Mouse (Mus musculus) kidney, embryonic 16.5 days (tissue): Measurements from ENCODE around the gene Clec4g. TPM values are rescaled to one million over a fixed set of nuclear protein-coding genes. Genes with fewer than 3 reads are reported as not detected.

Source experiments
- ATAC-seq: fragments of 200-750 bp; cut with Nextera tagmentation; 2 replicates; pipeline ENCODE4 v1.8.0; 2017; ENCODE audit warnings: moderate TSS enrichment; ENCODE audit not compliant: low FRiP score, low TSS enrichment
- H3K27ac ChIP-seq: fragments of 300-500 bp; sonication (generic); 2 replicates; pipeline ENCODE4 v1.5.1; 2014; ENCODE audit warnings: low read length
- H3K27me3 ChIP-seq: fragments of 300-500 bp; sonication (generic); 2 replicates; pipeline ENCODE4 v1.6.1; 2014; ENCODE audit warnings: low read length, control low read depth, mixed read lengths; ENCODE audit not compliant: insufficient read depth
- H3K36me3 ChIP-seq: fragments of 300-500 bp; sonication (generic); 2 replicates; pipeline ENCODE4 v1.6.1; 2014; ENCODE audit warnings: low read length, control low read depth, mixed read lengths; ENCODE audit not compliant: insufficient read depth
- H3K4me1 ChIP-seq: fragments of 300-500 bp; sonication (generic); 2 replicates; pipeline ENCODE4 v1.6.1; 2014; ENCODE audit warnings: low read length, control low read depth, mixed read lengths; ENCODE audit not compliant: insufficient read depth
- H3K4me2 ChIP-seq: fragments of 300-500 bp; sonication (generic); replicated peaks from 2 replicates; pipeline ENCODE4 v1.6.1; 2014; ENCODE audit warnings: low read depth, low read length
- H3K4me3 ChIP-seq: fragments of 300-500 bp; sonication (generic); 2 replicates; pipeline ENCODE4 v1.5.1; 2014; ENCODE audit warnings: mild to moderate bottlenecking, low read length
- H3K9ac ChIP-seq: fragments of 300-500 bp; sonication (generic); replicated peaks from 2 replicates; pipeline ENCODE4 v1.6.1; 2014; ENCODE audit warnings: low read length
- H3K9me3 ChIP-seq: fragments of 300-500 bp; sonication (generic); 2 replicates; pipeline ENCODE4 v1.6.1; 2016; ENCODE audit warnings: low read length, control low read depth
- WGBS: fragments of 180-500 bp; shearing (Covaris S2); extraction: QIAGEN DNeasy Blood & Tissue Kit; methylation state at CpG from one replicate; pipeline ENCODE4 v1.1.7; 2014; 5-methylcytosine and 5-hydroxymethylcytosine counted together
- polyA plus RNA-seq: library from polyadenylated mRNA; unstranded; fragments of >200 nt; fragmentation: Nextera tagmentation; extraction: Ambion mirVana; gene quantifications from 2 replicates; pipeline ENCODE4 v1.2.1, GENCODE M21; 2015

Gene Clec4g
- polyA plus RNA-seq, 1 experiment from 2014 or later, result 0.41 TPM

- no peaks in the 10 kb centered on the region for H3K4me1 ChIP-seq
- no peak overlapping the region for H3K4me3 ChIP-seq
- H3K9ac ChIP-seq, result no peak overlapping the region
- no peak overlapping the region for H3K4me2 ChIP-seq
- WGBS, result 38% methylated on average over 2 of the region's 2 CpGs
- ATAC-seq, result no peak
- H3K36me3 ChIP-seq, result no peaks in the 10 kb centered on the region
- H3K27ac ChIP-seq, result no peak overlapping the region
- no peaks in the 10 kb centered on the region for H3K9me3 ChIP-seq
- H3K27me3 ChIP-seq, result no peaks in the 10 kb centered on the region
These were observed 8.8 kb downstream of the Clec4g start for GRCm38 (mm10) chr8:3711646-3712045.

- ATAC-seq, result no peak
- 82% methylated on average over 3 of the region's 3 CpGs for WGBS
These were observed 10.1 kb downstream of the Clec4g start for GRCm38 (mm10) chr8:3710312-3710711.

GRCm38 (mm10) chr8:3707611-3708010 is 12.8 kb downstream of the Clec4g start:
- no peaks in the 10 kb centered on the region for H3K4me1 ChIP-seq
- no peak overlapping the region for H3K27ac ChIP-seq
- 68% methylated on average over 7 of the region's 7 CpGs for WGBS
- H3K27me3 ChIP-seq, result no peaks in the 10 kb centered on the region
- H3K9ac ChIP-seq, result no peak overlapping the region
- no peaks in the 10 kb centered on the region for H3K36me3 ChIP-seq
- no peak for ATAC-seq
- H3K4me3 ChIP-seq, result no peak overlapping the region
- no peak overlapping the region for H3K4me2 ChIP-seq
- H3K9me3 ChIP-seq, result no peaks in the 10 kb centered on the region

More at GRCm38 (mm10) chr8:3710312-3710711, 10.1 kb downstream of the Clec4g start:
- Histone ChIP-seq H3K27ac (no peak overlapping the region), H3K9me3 (no peaks in the 10 kb centered on the region), H3K27me3 (no peaks in the 10 kb centered on the region), H3K4me1 (no peaks in the 10 kb centered on the region), H3K36me3 (no peaks in the 10 kb centered on the region), H3K9ac (no peak overlapping the region), H3K4me2 (no peak overlapping the region), H3K4me3 (no peak overlapping the region)

DNA sequence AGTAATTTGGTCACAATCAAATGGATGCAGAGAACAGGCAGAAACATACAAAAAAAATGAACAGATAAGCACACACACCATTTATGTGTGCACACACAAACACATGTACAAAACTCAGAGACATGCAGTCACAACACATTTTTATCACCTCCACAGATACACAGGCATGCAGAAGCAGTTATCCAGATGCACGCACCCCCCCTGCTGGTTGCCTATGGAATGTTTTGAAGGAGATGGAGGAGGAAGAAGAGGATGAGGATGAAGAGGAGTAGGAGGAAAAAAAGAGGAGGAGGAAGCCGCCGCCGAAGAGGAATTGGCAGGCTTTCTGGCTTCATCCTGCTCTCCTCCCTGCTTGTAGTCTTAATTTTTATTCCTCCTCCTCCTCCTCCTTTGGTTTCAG is 14.7 kb downstream of the Clec4g start:
- no peak overlapping the region for H3K4me2 ChIP-seq
- 47% methylated on average over 4 of the region's 4 CpGs for WGBS
- no peak overlapping the region for H3K9ac ChIP-seq
- ATAC-seq, result no peak
- H3K4me1 ChIP-seq, result no peaks in the 10 kb centered on the region
- H3K4me3 ChIP-seq, result no peak overlapping the region
- H3K27me3 ChIP-seq, result no peaks in the 10 kb centered on the region
- H3K27ac ChIP-seq, result no peak overlapping the region
- H3K9me3 ChIP-seq, result no peaks in the 10 kb centered on the region
- no peaks in the 10 kb centered on the region for H3K36me3 ChIP-seq

DNA sequence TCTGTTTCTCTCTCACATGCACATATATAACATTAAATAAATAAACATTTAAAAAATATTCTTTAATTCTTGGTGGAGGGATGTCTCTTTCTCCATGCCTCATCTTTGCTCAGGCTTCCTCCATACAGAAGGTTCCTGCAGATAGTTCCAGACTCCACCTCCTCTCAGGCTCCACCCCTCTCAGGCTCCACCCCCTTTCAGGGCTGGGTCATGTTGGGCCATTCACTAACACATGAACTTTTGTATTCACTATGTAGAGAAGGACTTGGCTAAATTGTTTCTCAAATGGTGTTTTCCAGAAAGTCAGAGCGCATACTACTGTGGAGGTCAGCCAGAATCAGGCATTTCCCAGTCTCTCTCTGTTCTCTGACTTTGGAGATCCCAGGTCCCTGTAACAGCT is 19.0 kb downstream of the Clec4g start:
- Histone ChIP-seq H3K9me3 (no peaks in the 10 kb centered on the region), H3K4me2 (no peak overlapping the region), H3K4me1 (no peaks in the 10 kb centered on the region), H3K36me3 (no peaks in the 10 kb centered on the region), H3K27ac (no peak overlapping the region), H3K4me3 (no peak overlapping the region), H3K27me3 (no peaks in the 10 kb centered on the region), H3K9ac (no peak overlapping the region)
- no peak for ATAC-seq
- WGBS, result 100% methylated on average over 1 of the region's 1 CpGs

GRCm38 (mm10) chr8:3694121-3694520 is 26.3 kb downstream of the Clec4g start, which contains the start of gene Fcer2a:
Gene Fcer2a (minus strand): TSS chr8:3694175.
- Histone ChIP-seq H3K4me1 (no peaks in the 10 kb centered on the region), H3K9me3 (no peaks in the 10 kb centered on the region), H3K36me3 (no peaks in the 10 kb centered on the region), H3K4me2 (no peak within 1 kb of the TSS), H3K9ac (no peak within 1 kb of the TSS), H3K27ac (no peak within 1 kb of the TSS), H3K27me3 (no peaks in the 10 kb centered on the region), H3K4me3 (no peak within 1 kb of the TSS)
- 71% methylated on average over 3 of the region's 3 CpGs for WGBS
- no peak for ATAC-seq

GRCm38 (mm10) chr8:3690774-3691173 is 29.7 kb downstream of the Clec4g start:
- Histone ChIP-seq H3K27me3 (no peaks in the 10 kb centered on the region), H3K9ac (no peak overlapping the region), H3K4me2 (no peak overlapping the region), H3K4me3 (no peak overlapping the region), H3K27ac (no peak overlapping the region), H3K4me1 (no peaks in the 10 kb centered on the region), H3K36me3 (no peaks in the 10 kb centered on the region), H3K9me3 (no peaks in the 10 kb centered on the region)
- WGBS, result 72% methylated on average over 3 of the region's 3 CpGs
- ATAC-seq, result no peak

DNA sequence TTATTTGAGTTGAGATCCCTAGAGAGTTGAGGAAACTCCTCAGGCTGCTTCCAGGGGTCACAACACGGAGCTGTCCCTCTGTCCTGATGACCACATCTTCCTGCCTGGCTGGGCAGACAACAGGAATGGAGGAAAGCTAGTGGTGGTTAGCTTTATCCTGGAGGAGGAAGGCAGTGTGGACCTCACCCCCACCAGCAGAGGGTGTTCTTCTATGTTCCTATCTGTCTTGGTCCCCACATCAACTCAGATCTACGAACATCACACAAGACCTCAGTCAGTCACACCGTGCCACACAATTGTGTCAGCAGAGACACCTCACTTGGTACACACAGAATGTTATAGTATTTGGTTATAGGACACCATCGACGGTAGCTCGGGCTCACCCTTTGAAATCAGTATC is 32.9 kb downstream of the Clec4g start:
- H3K4me3 ChIP-seq, result no peak overlapping the region
- ATAC-seq, result no peak
- H3K4me1 ChIP-seq, result no peaks in the 10 kb centered on the region
- no peak overlapping the region for H3K9ac ChIP-seq
- H3K27ac ChIP-seq, result no peak overlapping the region
- WGBS, result 72% methylated on average over 6 of the region's 6 CpGs
- H3K9me3 ChIP-seq, result no peaks in the 10 kb centered on the region
- H3K36me3 ChIP-seq, result no peaks in the 10 kb centered on the region
- no peaks in the 10 kb centered on the region for H3K27me3 ChIP-seq
- H3K4me2 ChIP-seq, result no peak overlapping the region

DNA sequence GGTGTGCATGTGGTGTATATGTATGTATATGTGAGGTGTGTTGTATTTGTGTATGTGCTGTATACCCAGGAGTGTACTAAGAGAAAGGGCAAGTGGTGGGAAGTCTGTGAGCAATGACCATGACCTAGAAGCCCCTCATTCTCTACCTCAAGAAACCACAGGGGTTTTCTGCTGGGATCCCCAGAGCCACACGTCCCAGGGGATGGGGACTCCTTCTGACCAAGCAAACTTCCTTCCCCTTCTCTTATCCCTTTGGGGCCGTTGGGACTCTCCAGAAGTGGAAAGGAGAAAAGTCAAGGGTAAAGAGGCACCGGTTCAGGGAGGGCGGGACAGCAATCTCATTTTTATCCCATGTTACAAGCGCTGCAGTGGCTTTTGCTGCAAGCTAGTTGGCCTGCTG is 35.0 kb downstream of the Clec4g start:
- H3K27me3 ChIP-seq, result no peaks in the 10 kb centered on the region
- no peak overlapping the region for H3K27ac ChIP-seq
- no peaks in the 10 kb centered on the region for H3K9me3 ChIP-seq
- peaks cover 8% of the 10 kb centered on the region for H3K36me3 ChIP-seq
- WGBS, result 62% methylated on average over 5 of the region's 5 CpGs
- H3K4me1 ChIP-seq, result no peaks in the 10 kb centered on the region
- H3K4me3 ChIP-seq, result no peak overlapping the region
- no peak for ATAC-seq
- H3K4me2 ChIP-seq, result no peak overlapping the region
- H3K9ac ChIP-seq, result no peak overlapping the region

DNA sequence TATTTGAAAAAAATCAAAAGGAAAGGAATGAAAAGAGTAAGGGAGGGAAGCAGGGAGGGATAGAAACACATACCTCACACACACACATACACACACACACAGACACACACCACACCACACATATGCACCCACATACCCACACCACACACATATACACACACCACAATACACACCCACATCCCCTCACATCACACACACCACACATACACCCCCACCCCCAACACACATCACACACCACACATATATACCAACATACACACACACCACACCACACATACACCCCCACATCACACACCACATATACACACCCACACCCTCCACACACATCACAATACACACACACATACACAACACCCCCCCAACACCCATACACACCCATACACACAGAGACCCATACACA is 35.9 kb downstream of the Clec4g start:
- Histone ChIP-seq H3K4me1 (no peaks in the 10 kb centered on the region), H3K27ac (no peak overlapping the region), H3K9me3 (no peaks in the 10 kb centered on the region), H3K27me3 (no peaks in the 10 kb centered on the region), H3K4me3 (no peak overlapping the region), H3K9ac (no peak overlapping the region), H3K36me3 (peaks cover 17% of the 10 kb centered on the region), H3K4me2 (no peak overlapping the region)
- no peak for ATAC-seq
